ENCODE assay signal across 8 mouse cellular contexts in genomic region chr1:36444471-36445464, GRCm38 (mm10). TPM values are rescaled to one million over a fixed set of nuclear protein-coding genes. Genes with fewer than 3 reads are reported as not detected.
DNase-seq lines count a peak whose midpoint lies in the region; ATAC-seq lines count a peak whose summit lies in the region.

TSS of gene Lman2l (minus strand) at chr1:36445271.

- peak within 1 kb of the TSS; percentile 86 for H3K4me2 ChIP-seq in heart, embryonic 14.5 days (ENCODE audit: low read length)
- H3K4me2 ChIP-seq in liver, embryonic 13.5 days: peak within 1 kb of the TSS; percentile 93
- H3K4me2 ChIP-seq in stomach, embryonic 16.5 days (ENCODE audit: low read depth, low read length): peak within 1 kb of the TSS; percentile 78

- H3K4me1 ChIP-seq in heart, embryonic 14.5 days (ENCODE audit: control insufficient read depth in 2 of 2, insufficient read depth in 2 of 2, low read length in 2 of 2): peaks cover 0 to 10% of the 10 kb centered on the region in 2 experiments; a peak in 2 of 4 replicates
- H3K4me1 ChIP-seq in liver, embryonic 13.5 days (replicated peaks): peaks cover 17% of the 10 kb centered on the region
- peaks cover 10% of the 10 kb centered on the region; the same call in 1 of the 2 replicates for H3K4me1 ChIP-seq in stomach, embryonic 16.5 days (ENCODE audit: control insufficient read depth, insufficient read depth, low read length)

- no peaks in the 10 kb centered on the region for H3K9me3 ChIP-seq in heart, embryonic 14.5 days (ENCODE audit: control insufficient read depth, low read length)
- H3K9me3 ChIP-seq in liver, embryonic 13.5 days (replicated peaks): no peaks in the 10 kb centered on the region
- no peaks in the 10 kb centered on the region for H3K9me3 ChIP-seq in stomach, embryonic 16.5 days (replicated peaks; ENCODE audit: control insufficient read depth, low read length)

- peak within 1 kb of the TSS; percentile 83 for H3K9ac ChIP-seq in heart, embryonic 14.5 days (ENCODE audit: low read length)
- H3K9ac ChIP-seq in liver, embryonic 13.5 days: peak within 1 kb of the TSS; percentile 86
- peak within 1 kb of the TSS; percentile 88 for H3K9ac ChIP-seq in stomach, embryonic 16.5 days (ENCODE audit: low read length)

- H3K27ac ChIP-seq in heart, embryonic 14.5 days (replicated peaks in 1 of 2; ENCODE audit: control insufficient read depth in 1 of 2, insufficient read depth in 1 of 2, low read depth in 2 of 2, low read length in 2 of 2): peak within 1 kb of the TSS; percentile 69 to 70
- H3K27ac ChIP-seq in liver, embryonic 13.5 days: peak within 1 kb of the TSS; percentile 55
- H3K27ac ChIP-seq in stomach, embryonic 16.5 days (ENCODE audit: low read length): peak within 1 kb of the TSS; percentile 54; the same call in 1 of the 2 replicates

- peak within 1 kb of the TSS; percentile 90 to 92 for H3K4me3 ChIP-seq in heart, embryonic 14.5 days (ENCODE audit: control insufficient read depth in 1 of 2, insufficient read depth in 1 of 2, low read depth in 1 of 2, low read length in 2 of 2)
- H3K4me3 ChIP-seq in liver, embryonic 13.5 days (replicated peaks): peak within 1 kb of the TSS; percentile 93
- H3K4me3 ChIP-seq in stomach, embryonic 16.5 days (replicated peaks; ENCODE audit: low read length): peak within 1 kb of the TSS; percentile 87

- DNase-seq in c-Kit-negative CD71-positive TER-119-positive erythroid progenitor cells, embryonic 14.5 days (ENCODE audit: low read depth, low spot score): peak; percentile 89
- DNase-seq in fibroblast of lung, adult 2 months (ENCODE audit: low read depth): peak; percentile 87
- peak; percentile 98 for DNase-seq in kidney, postnatal 14 days
- peak; percentile 94 for DNase-seq in liver, embryonic 13.5 days
- peak; percentile 95 for DNase-seq in neural tube, embryonic 10.5 days (ENCODE audit: extremely low spot score, low spot score)

- no peaks in the 10 kb centered on the region for H3K27me3 ChIP-seq in heart, embryonic 14.5 days (ENCODE audit: control insufficient read depth, insufficient read depth, low read length)
- H3K27me3 ChIP-seq in liver, embryonic 13.5 days: no peaks in the 10 kb centered on the region
- no peaks in the 10 kb centered on the region for H3K27me3 ChIP-seq in stomach, embryonic 16.5 days (ENCODE audit: control insufficient read depth, insufficient read depth, low read length)

- peaks cover 30% of the 10 kb centered on the region for H3K36me3 ChIP-seq in heart, embryonic 14.5 days (ENCODE audit: control insufficient read depth, insufficient read depth, low read length)
- peaks cover 17% of the 10 kb centered on the region; the same call in 1 of the 2 replicates for H3K36me3 ChIP-seq in liver, embryonic 13.5 days
- no peaks in the 10 kb centered on the region for H3K36me3 ChIP-seq in stomach, embryonic 16.5 days (ENCODE audit: control insufficient read depth, insufficient read depth, low read length)

- peak; percentile 100 for ATAC-seq in CD4-positive, CD25-positive, alpha-beta regulatory T cell, adult 4 months
- peak; percentile 100 for ATAC-seq in heart, embryonic 14.5 days (ENCODE audit: insufficient number of reproducible peaks, insufficient read depth, low FRiP score, low read depth)
- ATAC-seq in liver, embryonic 13.5 days (ENCODE audit: low read depth): peak; percentile 100
- ATAC-seq in stomach, embryonic 16.5 days (ENCODE audit: insufficient read depth, low FRiP score): peak; percentile 99

- WGBS in heart, embryonic 14.5 days: under 1% methylated on average over 57 of the region's 57 CpGs
- WGBS in liver, embryonic 13.5 days (ENCODE audit: insufficient replicate concordance): under 1% methylated on average over 56 of the region's 57 CpGs
- WGBS in stomach, embryonic 16.5 days: under 1% methylated on average over 56 of the region's 57 CpGs

RNA-seq across cellular contexts. Expression of gene Lman2l, which starts in this region (rescaled TPM):
- 10 to 100 TPM; 11.0 to 11.8 TPM for polyA plus RNA-seq in CD4-positive, CD25-positive, alpha-beta regulatory T cell, adult 4 months (2017; shearing (Covaris generic))
- 31.0 and 35.7 TPM in 2 replicates for polyA plus RNA-seq in heart, embryonic 14.5 days (2014; fragmentation: Nextera tagmentation; extraction: Ambion mirVana)
- polyA plus RNA-seq in liver, embryonic 13.5 days (2015; fragmentation: Nextera tagmentation; extraction: Ambion mirVana): 13.2 and 16.3 TPM in 2 replicates
- 37.8 and 39.2 TPM in 2 replicates for polyA plus RNA-seq in stomach, embryonic 16.5 days (2015; fragmentation: Nextera tagmentation; extraction: Ambion mirVana)

Comparison
In these comparisons a context has a peak if more than half of its experiments do, and no peak if none do; other contexts are left out.
1. Peak in every context shown above with its lines: DNase-seq, ATAC-seq, H3K4me3 ChIP-seq and H3K27ac ChIP-seq.